Mouse (Mus musculus): ENCODE data around the gene Ugt1a6a. TPM values are rescaled to one million over a fixed set of nuclear protein-coding genes. Genes with fewer than 3 reads are reported as not detected.
"Not testable (repeated sequence)": the region's sequence is repeated elsewhere in the genome, so short reads cannot be mapped to it uniquely, and the experiment has no call there.

Ugt1a6a gene
- total RNA-seq, 2 experiments from 2014 or later = 0.32 TPM; not detected in 1

DNA sequence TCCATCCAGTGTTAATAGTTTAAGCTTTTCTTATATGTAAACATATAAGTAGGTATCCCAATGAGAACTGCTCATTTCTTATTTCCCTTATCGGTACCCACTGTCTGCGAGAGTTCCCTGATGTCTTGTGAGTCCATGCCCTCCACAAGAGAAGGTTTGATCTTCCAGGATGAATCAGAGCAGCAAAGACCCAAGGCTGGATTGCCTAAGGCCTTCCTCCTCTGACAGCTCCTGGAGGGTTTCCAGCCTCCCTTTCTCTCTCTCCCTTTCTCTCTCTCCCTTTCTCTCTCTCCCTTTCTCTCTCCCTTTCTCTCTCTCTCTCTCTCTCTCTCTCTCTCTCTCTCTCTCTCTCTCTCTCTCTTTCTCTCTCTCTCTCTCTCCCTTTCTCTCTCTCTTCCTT lies 5.5 kb upstream of the Ugt1a6a start:
- DNase-seq (ENCODE audit: extremely low spot score in 1 of 2, low spot score in 2 of 2); intact Hi-C loops (cut with DNase I): not testable (repeated sequence)

GRCm38 (mm10) chr1:88130223-88130622 lies 4.4 kb upstream of the Ugt1a6a start:
- DNase-seq (ENCODE audit: extremely low spot score in 1 of 2, low spot score in 2 of 2); intact Hi-C loops (cut with DNase I): not testable (repeated sequence)

GRCm38 (mm10) chr1:88133908-88134456 lies 627 bp upstream of the Ugt1a6a start:
- DNase-seq (ENCODE audit: extremely low spot score in 1 of 2, low spot score in 2 of 2) = no peak
- intact Hi-C loops (cut with DNase I) = no loop called here

DNA sequence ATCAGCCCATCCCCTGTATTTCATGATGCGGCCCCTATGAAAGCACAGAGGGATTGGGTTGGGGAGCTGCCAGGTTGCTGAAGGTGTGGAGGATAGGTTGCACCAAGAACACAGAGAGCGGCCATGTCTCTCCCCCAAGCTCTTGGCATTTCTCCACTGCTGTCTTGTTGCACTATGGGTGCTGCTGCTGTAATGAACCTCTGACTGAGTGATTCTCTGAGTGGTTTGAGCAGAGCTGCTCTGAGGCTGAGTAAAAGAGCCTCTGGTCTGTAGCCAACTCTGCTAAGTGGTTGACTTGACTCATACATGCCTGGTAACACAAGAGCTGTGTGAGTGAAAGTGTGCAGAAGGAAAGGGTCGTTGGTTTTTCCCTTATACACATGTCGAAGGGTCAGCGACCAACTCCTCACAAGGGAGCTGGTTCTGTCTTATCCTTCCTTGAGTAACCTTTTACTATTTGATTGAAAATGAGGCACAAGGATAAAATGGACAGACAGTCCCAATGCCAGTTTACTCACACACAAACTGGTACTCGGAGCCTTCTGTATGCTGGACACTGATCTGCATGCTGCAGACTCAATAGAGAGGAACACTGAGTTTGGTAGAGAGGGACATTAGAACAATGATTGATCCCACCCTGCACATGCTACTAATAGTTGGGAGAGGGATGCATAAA lies 758 bp downstream of the Ugt1a6a start:
- DNase-seq (ENCODE audit: extremely low spot score in 1 of 2, low spot score in 2 of 2); intact Hi-C loops (cut with DNase I): not testable (repeated sequence)

DNA sequence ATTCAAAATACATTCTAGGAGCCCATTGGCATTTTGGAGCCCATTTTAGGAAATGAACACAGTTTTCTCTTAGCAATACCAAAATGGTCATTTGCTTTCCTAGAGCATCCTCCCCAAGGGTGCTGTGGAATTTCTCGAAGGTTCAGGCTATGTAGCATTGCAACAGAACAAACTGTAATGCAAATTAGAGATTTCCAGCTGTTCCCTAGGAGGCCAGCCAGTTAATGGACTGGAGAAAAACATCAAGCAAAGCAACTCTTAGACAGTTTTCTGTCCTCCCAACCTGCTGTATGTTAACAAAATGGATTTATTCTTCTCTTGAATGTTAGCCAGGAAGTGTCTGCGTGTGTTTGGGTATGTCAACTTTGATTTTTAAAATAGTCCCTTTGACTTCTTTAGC lies 2.0 kb downstream of the Ugt1a6a start:
- no peak for DNase-seq (ENCODE audit: extremely low spot score in 1 of 2, low spot score in 2 of 2)
- intact Hi-C loops (cut with DNase I) = no loop called here

DNA sequence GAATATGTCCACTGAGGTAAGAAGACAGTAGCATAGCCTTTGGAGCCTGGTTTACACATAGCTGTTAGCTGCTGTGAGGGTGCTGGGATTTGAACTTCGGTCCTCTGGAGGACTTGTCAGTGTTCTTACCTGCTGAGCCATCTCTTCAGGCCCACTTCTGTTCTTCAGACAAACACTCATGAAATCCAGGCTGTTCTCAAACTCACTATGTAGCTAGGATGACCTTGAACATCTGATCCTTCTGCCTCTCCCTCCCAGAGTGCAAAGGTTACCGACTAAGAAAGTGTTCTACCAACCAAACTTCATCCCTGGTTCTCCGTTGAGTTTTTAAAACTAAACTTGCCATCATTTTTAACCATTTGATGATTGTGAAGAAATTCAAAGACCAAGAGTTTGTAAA lies 2.7 kb downstream of the Ugt1a6a start:
- no peak for DNase-seq (ENCODE audit: extremely low spot score in 1 of 2, low spot score in 2 of 2)
- intact Hi-C loops (cut with DNase I) = no loop called here

- intact Hi-C loops (cut with DNase I) = no loop called here
- DNase-seq (ENCODE audit: extremely low spot score in 1 of 2, low spot score in 2 of 2) = no peak
These were observed 3.5 kb downstream of the Ugt1a6a start for GRCm38 (mm10) chr1:88138145-88138544.

GRCm38 (mm10) chr1:88140492-88140891 lies 5.9 kb downstream of the Ugt1a6a start:
- intact Hi-C loops (cut with DNase I) = not testable (repeated sequence)

GRCm38 (mm10) chr1:88143966-88144675 lies 9.5 kb downstream of the Ugt1a6a start:
- intact Hi-C loops (cut with DNase I) = not testable (repeated sequence)
- peak in 1 of 2 experiments; percentile 49 for DNase-seq (ENCODE audit: extremely low spot score in 1 of 2, low spot score in 2 of 2)

More at GRCm38 (mm10) chr1:88140492-88140891, 5.9 kb downstream of the Ugt1a6a start:
- DNase-seq (ENCODE audit: extremely low spot score in 1 of 2, low spot score in 2 of 2) = not testable (repeated sequence)

GRCm38 (mm10) chr1:88145278-88145677 lies 10.7 kb downstream of the Ugt1a6a start:
- DNase-seq (ENCODE audit: extremely low spot score in 1 of 2, low spot score in 2 of 2); intact Hi-C loops (cut with DNase I): not testable (repeated sequence)

GRCm38 (mm10) chr1:88150133-88150532 lies 15.5 kb downstream of the Ugt1a6a start:
- not testable (repeated sequence) for DNase-seq (ENCODE audit: extremely low spot score in 1 of 2, low spot score in 2 of 2)
- intact Hi-C loops (cut with DNase I) = loop anchor here (10.0 kb wide), 1 partner anchor 135 kb away; no protein-coding TSS in a partner anchor

- intact Hi-C loops (cut with DNase I) = loop anchor here (10.0 kb wide), 1 partner anchor 126 kb away; no protein-coding TSS in a partner anchor
- no peak for DNase-seq (ENCODE audit: extremely low spot score in 1 of 2, low spot score in 2 of 2)
These were observed 23.8 kb downstream of the Ugt1a6a start for GRCm38 (mm10) chr1:88158430-88158829.

- no peak for DNase-seq (ENCODE audit: extremely low spot score in 1 of 2, low spot score in 2 of 2)
These were observed 31.1 kb downstream of the Ugt1a6a start, which contains the start of gene Ugt1a5 for GRCm38 (mm10) chr1:88165711-88166110. Gene Ugt1a5 (plus strand): TSS chr1:88166012.

GRCm38 (mm10) chr1:88172190-88172589 lies 37.6 kb downstream of the Ugt1a6a start:
- DNase-seq (ENCODE audit: extremely low spot score in 1 of 2, low spot score in 2 of 2); intact Hi-C loops (cut with DNase I): not testable (repeated sequence)

More at GRCm38 (mm10) chr1:88165711-88166110, 31.1 kb downstream of the Ugt1a6a start, which contains the start of gene Ugt1a5:
- intact Hi-C loops (cut with DNase I) = no loop called here

DNA sequence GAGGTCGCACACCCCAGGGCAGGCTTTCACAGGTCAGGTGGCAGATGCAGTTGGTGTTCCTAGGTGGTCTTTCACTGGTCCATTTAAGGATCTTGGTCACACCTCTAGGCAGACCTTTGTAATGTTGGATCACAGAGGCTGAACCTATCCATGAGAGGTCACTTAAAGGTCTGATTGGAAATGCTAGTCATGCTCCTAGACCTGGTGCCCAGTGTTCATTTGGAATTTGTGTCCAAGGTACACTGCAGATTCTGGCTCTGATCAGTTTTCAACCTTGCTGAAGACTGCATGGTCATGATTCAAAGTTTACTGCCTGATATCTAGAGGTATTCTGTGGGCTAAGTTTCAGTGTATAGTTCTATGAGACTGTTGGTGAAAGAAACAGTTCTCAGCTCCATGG lies 45.0 kb downstream of the Ugt1a6a start:
- intact Hi-C loops (cut with DNase I) = no loop called here
- no peak for DNase-seq (ENCODE audit: extremely low spot score in 1 of 2, low spot score in 2 of 2)

- no peak for DNase-seq (ENCODE audit: extremely low spot score in 1 of 2, low spot score in 2 of 2)
- intact Hi-C loops (cut with DNase I) = no loop called here
These were observed 51.8 kb downstream of the Ugt1a6a start for GRCm38 (mm10) chr1:88186325-88186935.

- DNase-seq (ENCODE audit: extremely low spot score in 1 of 2, low spot score in 2 of 2) = no peak
- intact Hi-C loops (cut with DNase I) = no loop called here
These were observed 57.5 kb downstream of the Ugt1a6a start for GRCm38 (mm10) chr1:88192136-88192535.

- intact Hi-C loops (cut with DNase I) = no loop called here
- DNase-seq (ENCODE audit: extremely low spot score in 1 of 2, low spot score in 2 of 2) = no peak
These were observed 61.1 kb downstream of the Ugt1a6a start for GRCm38 (mm10) chr1:88195687-88196086.

DNA sequence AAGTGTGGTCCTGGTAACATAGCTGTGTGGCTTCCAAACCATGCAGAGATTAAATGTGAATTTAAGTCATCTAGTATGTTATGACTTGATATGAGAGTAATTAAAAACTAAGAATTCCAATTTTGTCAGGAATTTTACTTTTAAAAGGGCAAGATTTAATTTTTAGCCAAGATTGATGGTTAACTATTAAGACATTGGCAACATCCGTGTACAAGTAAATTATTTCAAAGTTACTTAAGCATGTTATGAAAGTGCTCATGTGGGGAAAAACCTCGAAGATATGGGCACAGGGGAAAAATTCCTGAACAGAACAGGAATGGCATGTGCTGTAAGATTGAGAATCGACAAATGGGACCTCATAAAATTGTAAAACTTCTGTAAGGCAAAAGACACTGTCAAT lies 62.8 kb downstream of the Ugt1a6a start:
- intact Hi-C loops (cut with DNase I) = no loop called here

More for the DNA sequence above, 62.8 kb downstream of the Ugt1a6a start:
- DNase-seq (ENCODE audit: extremely low spot score in 1 of 2, low spot score in 2 of 2) = no peak

Measured in left cerebral cortex, postnatal 10 days (tissue).